Mouse (Mus musculus): Measurements from ENCODE around the gene Adi1.
A peak's percentile ranks its signal among the peaks of the same experiment; 100 is the strongest.

Adi1 gene

DNA sequence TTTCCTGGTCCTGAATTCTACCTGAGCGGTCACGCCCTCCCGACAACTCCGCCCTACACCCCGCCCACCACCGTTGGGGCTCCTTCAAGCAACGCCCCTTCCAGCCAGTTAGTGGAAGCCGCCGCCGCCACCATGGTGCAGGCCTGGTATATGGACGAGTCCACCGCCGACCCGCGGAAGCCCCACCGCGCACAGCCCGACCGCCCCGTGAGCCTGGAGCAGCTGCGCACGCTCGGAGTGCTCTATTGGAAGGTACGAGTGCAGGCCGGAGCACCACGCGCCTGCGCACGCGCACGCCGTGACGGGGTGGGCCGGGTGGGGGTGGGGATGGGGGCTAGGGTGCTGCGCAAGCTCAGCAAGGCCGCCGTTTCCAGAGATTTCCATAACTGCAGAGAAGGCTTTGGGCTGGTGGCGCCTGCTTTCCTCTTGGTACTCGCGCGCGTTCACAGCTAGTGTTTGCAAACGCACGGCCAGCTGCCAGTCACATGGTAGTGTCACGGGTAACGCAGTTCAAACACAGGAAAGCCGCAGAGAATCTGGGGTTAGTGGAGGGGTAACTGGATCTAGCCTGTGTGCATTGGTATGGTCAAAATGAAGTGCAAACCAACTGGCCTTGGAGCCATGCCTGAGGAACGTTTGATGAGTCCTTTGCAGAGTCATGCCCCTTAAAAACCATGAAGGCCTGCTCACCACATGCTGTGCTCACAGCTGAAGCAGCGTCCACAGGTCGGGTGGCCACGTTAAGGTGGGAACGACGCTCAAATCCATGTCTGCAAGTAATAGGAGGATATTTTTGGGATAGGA, at the start of gene Adi1:
Adi1 (plus strand) TSS at position 111 of the 804 bp plus-strand sequence.
- peak; percentile 91 for DNase-seq (ENCODE audit: low read depth, low spot score)

DNA sequence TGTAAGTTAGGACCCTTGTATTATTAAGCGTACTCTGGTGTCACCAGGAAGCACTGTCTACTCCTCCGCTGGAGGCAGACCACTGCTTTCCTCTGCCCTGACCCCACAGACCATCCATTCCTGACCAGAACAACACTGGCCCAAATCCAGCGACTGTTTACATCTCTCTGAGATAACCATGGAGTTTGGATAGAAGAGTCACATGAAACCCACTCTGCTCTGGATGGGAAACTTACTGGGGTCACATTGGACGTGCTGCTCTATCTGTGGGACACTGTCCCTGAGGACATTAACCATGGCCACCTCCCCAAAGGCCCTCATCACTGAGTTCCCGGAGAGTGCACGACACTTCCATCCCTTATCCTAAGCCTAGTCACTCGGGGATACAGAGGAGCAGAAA, 49.6 kb upstream of the Adi1 start:
- no peak for DNase-seq (ENCODE audit: low read depth, low spot score)

DNA sequence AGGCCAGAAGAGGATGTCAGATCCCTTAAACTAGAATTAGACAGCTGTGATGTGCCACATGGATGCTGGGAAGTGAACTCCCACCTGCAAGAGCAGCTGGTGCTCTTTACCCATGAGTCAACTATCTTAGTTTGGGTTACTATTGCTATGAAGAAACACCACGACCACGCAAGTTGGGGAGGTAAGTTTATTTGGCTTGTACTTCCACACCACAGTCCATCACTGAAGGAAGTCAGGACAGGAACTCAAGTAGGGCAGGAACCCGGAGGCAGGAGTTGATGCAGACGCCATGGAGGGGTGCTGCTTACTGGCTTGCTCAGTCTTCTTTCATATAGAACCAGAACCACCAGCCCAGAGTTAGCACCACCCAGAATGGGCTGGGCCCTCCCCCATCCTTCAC, 47.9 kb upstream of the Adi1 start:
- DNase-seq (ENCODE audit: low read depth, low spot score), result peak; percentile 18

DNA sequence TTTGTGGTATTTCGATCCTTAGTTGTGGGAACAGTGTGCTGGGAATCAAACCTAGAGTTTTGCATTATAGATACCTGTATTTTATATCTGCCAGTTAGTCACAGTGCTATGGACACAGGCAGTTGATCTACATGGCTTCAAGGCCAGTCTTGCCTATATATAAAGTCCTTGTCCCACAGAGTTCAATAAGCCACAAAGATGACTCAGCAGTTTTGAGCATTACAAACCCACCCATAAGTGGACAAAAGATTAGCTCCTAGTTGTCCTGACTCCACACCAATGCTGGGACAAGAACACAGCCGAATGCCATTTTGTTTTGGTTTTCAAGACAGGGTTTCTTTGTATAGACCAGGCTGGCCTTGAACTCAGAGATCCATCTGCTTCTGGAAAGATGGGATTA, 46.6 kb upstream of the Adi1 start:
- peak; percentile 58 for DNase-seq (ENCODE audit: low read depth, low spot score)

DNA sequence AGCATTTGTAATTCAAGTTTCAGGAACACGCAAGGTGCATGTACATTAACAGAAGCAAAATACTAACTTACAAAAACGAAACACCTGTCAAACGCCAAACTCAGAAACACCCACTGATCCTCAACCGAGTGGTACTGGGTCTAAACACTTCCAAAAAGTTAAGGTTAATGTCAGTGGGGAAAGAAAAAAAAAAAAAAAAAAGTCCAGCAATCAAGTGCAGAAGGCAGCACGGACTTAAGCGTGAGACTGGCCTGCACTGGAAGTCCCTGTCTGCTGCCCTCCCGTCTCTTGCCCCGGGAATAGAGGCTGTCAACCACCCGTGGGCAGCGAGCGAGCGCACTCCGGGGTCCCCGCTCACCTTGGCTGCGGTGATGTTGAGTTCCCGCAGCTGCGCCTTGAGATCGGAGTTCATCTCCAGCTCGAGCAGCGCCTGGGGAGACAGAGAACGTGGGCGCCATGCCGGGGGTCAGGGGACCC, 39.9 kb upstream of the Adi1 start:
- DNase-seq (ENCODE audit: low read depth, low spot score), result no peak

DNA sequence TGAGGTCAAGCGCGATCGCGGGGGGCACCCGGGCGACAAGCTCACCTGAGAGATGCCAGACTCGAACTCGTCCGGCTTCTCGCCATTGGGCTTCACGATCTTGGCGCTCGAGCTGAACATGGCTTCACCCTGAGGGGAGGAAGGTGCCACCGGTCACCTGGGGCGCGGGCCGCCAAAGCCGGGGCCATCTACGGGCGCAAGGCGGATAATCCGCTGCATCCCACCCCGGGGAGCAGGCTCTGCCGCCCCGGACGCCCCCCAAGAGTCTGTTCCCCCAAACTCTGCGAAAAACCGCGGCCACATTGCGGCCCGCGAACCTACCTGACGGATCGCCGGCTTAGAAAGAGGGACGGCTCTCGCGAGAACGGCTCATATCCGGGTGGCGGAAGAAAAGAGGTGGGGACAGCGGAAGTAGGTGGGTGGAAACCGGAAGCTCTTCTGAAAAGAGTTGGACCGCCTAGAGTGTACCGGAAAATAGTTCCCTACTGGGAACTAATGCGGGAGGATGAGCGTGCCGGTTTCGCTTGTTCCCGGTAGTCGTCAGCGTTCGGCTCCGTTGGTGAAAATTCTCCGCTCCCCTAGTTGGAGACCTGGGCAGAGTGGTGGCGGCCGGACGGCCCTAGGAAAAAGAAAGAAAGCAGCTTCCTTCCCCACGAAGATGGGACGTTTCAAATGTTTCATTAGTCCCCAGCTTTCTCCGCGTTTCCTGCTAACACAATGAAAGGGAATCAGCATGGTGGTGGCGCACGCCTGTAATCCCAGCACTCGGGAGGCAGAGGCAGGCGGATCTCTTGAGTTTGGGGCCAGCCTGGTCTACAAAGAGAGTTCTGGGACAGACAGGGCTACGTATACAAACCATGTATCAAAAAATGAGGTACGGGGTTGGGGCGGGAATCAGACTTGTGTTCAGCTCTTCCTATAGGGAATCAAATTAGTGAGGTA, 39.2 kb upstream of the Adi1 start, which contains the start of gene Rps7:
Rps7 (minus strand) TSS at position 419 of the 942 bp plus-strand sequence.
- DNase-seq (ENCODE audit: low read depth, low spot score), result peak; percentile 96

DNA sequence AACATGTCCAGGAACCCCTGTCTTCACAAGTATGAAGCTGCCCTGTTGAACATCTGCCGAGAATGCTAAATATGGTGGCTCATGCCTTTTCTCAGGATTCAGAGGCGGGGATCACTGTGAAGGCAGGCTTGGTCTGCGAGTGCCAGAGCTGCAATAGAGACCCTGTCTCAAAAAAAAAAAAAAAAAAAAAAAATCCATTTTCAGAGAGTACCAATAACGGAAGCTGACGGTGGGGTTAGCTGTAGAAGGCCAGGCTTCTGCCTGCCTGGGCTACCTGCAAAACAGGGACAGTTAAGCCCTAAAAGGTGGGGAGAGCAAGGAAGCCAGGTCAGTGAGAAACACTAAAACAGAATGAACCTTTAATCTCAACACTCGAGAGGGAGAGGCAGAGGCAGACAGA, 38.5 kb upstream of the Adi1 start:
- peak; percentile 57 for DNase-seq (ENCODE audit: low read depth, low spot score)

DNA sequence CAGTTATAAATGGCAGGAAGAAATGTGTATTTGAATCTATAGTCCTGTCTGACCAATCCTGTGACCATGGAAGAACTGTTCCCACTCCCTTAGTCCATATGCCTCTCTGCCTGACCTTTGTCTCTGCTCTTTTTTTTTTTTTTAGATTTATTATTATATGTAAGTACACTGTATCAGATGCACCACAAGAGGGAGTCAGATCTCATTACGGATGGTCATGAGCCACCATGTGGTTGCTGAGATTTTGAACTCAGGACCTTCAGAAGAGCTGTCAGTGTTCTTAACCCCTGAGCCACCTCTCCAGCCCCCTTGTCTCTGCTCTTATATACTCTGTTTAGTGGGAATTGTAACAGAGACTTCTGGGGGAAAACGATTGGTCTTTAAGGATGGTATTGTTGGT, 36.3 kb upstream of the Adi1 start:
- DNase-seq (ENCODE audit: low read depth, low spot score), result no peak

DNA sequence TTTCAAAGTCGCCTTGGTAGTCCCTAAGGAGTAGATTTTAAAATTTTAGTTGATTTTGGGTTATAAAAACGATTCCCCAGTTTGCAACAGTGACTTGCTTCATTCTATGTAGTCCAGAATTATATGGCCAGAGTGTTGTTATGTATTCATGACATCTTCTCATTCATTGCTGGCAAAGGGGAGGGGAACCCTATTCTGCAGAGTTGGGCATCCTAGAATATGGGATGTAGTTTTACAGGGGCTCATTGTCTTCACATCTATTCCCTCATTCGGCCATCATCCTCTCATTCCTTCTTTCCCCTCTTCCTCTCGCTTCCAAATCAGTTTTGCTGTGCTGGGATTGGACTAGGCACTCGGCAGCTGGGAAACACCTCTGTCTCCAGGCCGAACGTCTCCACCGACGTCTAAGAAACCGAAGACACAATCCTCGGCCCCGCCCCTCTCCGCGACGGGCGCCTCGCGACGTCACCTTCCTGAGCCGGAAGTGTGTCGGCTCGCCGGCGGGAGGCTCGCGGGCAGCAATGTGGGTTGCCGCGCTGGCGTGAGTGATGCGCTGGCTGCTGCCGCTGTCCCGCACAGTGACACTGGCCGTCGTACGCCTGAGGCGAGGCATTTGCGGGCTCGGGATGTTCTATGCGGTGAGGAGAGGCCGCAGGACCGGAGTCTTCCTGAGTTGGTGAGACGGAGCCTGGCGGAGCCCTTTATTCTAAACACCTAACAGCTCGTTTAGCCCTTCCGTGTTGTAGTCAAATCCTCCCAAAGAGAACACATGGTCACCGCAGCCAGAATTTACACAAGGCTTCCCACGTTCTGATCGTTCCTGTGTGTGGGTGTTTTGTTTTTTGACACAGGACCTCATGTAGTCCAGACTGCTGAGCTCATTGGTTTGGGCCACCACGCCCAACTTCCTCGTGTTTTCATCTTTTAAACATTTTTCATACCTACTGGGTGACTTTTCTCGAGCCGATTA, 25.6 kb upstream of the Adi1 start, which contains the start of gene Rnaseh1:
Rnaseh1 (plus strand) TSS at position 462 of the 970 bp plus-strand sequence.
- peak; percentile 94 for DNase-seq (ENCODE audit: low read depth, low spot score)

DNA sequence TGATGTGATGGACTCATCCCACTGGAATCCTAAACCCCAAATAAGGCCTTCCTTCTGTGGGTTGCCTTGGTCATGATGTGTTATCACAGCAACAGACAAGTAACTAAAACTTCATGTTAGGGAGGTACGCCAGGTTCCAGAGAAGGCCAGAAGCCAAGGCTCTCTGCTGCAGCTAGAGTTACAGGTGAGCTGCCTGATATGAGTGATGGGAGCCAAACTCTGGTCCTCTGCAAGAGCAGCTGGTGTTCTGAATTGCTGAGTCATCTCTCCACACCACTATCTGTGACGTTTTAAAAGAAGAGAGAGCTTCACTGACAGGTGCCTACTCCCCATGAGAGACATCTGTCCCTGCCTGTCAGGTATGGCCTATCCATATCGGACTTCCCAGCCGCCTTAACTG, 12.4 kb upstream of the Adi1 start:
- no peak for DNase-seq (ENCODE audit: low read depth, low spot score)

DNA sequence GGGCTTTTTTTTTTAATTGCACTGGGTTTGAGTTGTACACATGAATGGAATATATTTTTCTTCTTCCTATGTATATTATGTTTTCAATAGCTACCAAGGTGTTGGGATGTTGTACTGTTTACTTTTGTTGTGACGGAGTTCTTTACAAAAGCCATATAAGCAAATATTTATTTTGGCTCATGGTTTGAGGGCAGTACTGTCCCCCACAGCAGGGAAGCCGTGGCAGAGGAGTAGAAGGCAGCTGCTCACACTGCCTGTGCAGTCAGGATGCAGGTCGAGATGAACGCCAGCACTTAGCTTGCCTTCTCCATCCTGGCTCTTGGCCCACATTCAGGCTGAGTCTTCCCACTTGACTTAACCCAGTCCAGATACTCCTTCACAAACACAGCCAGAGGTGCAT, 8.3 kb upstream of the Adi1 start:
- no peak for DNase-seq (ENCODE audit: low read depth, low spot score)

DNA sequence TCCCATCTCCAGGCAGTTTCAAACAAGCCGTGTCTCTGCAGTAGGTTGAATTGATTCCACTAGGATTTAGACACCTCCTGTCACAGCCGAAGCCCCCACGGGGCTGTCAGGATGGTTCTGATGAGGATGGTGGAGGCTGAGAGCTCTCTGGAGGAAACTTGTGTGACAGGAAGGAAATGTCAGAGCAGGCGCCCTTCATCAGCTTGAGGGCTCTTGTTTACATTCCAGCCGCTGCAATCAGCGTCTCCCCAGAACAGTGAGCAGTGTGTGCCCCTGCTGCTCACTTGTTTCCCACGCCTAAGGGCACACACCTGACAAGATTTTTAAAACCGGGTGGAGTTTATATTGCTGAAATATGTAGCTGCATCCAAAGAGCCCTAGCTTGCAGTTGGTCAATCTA, 7.7 kb upstream of the Adi1 start:
- no peak for DNase-seq (ENCODE audit: low read depth, low spot score)

DNA sequence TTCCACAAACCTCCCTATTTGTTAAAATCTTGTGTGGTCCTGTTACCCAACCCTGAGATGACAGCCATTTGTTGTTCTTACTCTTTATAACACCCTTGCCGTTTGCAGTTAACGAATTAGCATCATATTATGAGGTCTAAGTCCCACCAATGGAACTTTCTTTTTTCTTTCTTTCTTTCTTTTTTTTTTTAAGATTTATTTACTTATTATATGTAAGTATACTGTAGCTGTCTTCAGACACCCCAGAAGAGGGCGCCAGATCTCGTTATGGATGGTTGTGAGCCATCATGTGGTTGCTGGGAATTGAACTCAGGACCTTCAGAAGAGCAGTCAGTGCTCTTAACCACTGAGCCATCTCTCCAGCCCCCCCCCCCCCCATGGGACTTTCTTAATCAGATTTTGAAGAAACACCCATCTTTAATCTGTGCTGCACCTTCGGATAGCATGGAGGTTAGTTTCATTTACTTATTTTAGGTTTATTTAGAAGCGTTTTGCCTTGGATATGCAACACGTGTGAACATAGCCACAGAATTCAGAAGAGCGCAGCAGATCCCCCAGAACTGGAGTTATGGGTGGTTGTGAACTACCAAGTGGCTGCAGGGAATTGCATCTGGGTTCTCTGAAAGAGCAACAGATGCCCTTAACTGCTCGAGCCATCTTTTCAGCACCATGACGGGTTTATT, 852 bp upstream of the Adi1 start:
- DNase-seq (ENCODE audit: low read depth, low spot score), result no peak

DNA sequence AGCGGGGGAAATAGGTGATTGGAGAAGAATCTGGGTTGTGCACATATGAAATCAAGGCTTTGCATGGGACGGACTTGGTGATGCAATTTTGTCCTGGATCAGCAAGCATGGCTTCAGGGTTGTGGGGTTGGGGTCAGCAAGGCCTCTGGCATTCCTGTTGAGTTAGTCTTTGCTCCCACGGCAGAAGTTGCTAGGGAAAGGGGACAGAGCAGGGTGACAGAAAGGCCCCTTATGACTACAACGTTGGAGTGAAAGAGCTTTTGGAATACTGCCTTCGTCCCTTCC, 836 bp downstream of the Adi1 start:
- DNase-seq (ENCODE audit: low read depth, low spot score), result no peak

DNA sequence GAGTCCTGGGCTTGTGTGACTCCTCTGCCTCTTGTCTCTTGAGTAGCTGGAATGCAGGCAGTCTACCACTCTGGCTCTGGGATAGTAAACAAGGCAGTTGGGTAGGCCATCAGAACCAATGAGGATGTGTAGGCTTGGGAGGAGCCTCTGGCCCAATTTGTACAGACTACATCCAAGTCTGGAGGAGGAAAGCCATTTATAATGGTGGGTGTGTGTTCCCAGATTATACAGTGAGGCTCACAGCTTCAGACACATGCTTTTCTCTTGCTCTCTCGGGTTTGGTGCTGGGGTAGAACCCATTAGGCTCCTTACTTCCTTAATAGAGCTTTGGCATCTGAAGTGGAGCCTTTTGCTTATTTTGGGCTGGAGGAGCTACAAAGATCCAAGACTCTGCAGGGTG, 9.6 kb downstream of the Adi1 start:
- DNase-seq (ENCODE audit: low read depth, low spot score), result no peak

DNA sequence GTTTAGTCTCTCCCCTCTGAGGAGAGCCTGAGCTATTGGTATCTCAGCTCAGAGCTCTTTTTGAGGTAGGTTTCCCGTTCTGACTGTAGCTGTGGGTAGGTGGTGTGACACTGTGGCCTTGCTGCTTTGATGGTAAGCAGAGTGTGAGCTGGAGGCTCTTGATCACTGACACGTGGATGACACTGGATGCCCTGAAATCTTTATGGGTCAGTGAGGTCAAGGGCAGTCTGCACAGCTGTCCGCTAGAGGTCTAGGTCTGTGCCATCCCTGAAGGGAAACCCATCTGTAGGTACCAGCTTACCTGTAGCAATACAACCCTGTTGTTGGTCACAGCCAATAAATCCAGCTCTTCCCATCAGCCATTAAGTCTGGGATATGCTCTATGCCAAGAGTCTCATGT, 10.7 kb downstream of the Adi1 start:
- DNase-seq (ENCODE audit: low read depth, low spot score), result no peak

DNA sequence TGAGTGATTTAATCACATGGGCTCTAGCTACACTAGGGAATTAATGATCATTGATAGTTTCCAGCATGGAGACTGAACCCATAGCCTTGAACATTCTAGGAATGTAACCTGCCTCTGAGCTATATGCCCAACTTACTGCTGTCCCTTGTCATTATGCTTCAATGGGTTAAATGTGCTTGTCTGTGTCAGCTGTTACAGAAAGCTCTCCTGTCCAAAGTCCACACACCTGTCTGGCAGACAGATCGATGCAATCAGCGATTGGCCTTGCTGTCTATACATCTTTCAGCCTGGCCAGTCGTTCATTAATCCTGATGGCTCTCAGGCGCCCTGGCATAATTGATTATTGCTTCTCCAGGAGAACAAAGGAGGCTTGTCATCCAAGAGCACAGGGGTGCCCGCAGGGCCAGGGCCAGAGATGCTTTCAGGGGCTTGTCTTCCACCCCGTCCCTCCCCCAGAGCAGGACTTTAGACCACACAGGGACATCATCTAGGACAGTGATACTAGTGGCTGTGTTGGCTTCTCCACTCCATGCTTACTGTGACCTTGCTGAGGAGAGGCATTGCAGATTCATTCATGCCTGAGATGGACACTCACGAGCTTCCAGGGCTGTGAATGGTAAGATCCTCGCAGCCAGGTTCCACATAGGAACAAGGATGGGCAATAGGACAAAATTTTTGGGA, 11.3 kb downstream of the Adi1 start:
- no peak for DNase-seq (ENCODE audit: low read depth, low spot score)

DNA sequence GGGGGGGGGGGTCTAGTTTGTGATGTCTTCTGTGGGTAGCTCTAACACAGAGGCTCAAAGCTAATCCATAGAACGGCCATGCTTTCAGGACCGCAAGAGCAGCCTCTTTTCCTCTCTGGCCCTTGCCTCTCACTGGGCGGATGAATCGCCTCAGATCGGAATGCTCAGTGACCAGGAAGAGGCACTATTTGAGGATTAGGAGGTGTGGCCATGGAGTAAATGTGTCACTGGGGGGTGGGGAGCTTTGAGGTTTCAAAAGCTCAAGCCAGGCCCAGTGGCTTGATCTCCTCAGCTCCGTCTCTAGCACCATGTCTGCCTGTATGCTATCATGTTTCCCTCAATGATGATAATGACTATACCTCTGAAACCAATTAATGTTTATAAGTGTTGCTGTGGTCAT, 14.0 kb downstream of the Adi1 start:
- peak; percentile 52 for DNase-seq (ENCODE audit: low read depth, low spot score)

DNA sequence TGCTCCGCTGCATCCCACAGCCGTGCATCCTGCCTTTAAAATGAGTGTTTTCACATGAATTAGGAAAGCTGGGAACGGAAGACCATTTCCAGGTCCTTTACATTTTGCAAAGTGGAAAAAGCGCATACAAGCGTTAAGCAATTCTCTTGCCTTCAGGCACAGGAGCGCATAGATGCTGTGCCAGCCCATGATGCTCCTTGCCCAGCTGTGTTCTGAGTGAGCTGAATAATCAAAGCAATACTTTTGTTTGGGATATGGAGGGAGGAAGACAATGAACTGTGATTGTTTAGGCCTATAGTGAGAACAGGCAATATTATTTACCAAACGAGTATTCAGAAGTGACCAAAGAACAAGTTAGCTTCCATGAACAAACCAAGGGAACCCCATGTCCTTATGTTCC, 15.7 kb downstream of the Adi1 start:
- no peak for DNase-seq (ENCODE audit: low read depth, low spot score)

DNA sequence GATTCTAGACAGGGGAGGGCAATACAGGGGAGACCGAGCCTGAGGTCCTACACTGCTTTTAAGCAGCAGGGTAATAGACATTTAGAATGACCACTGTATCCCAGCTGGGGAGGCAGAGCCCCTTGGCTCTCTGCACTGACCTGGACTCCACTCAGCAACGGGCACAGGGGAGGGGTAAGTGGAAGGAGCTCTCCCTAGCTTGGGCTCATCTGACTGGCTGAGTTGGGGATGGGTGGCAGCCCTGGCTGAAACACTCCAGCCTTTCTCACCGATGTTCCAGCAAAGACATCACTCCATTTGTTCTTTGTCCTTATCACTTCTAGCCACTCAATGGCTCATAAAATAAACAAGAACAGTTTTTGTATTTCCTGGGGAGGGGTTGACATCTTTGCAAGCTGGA, 18.7 kb downstream of the Adi1 start:
- no peak for DNase-seq (ENCODE audit: low read depth, low spot score)

Data from R1 (cell line).